Mouse (Mus musculus): ENCODE results near the gene Ttyh1. TPM values are rescaled to one million over a fixed set of nuclear protein-coding genes. Genes with fewer than 3 reads are reported as not detected.

The Ttyh1 gene
- polyA plus RNA-seq, 1 experiment from 2014 or later: 0.38 TPM

GRCm38 (mm10) chr7:4088679-4089078 is 30.5 kb upstream of the Ttyh1 start:
- Histone ChIP-seq H3K9me3 (replicated peaks) (no peaks in the 10 kb centered on the region), H3K4me3 (replicated peaks) (no peak overlapping the region), H3K36me3 (replicated peaks) (no peaks in the 10 kb centered on the region), H3K27ac (replicated peaks) (no peak overlapping the region), H3K4me2 (no peak overlapping the region), H3K9ac (no peak overlapping the region), H3K27me3 (no peaks in the 10 kb centered on the region), H3K4me1 (replicated peaks) (peaks cover 29% of the 10 kb centered on the region)
- 19% methylated on average over 2 of the region's 2 CpGs for WGBS (ENCODE audit: insufficient replicate concordance)
- peak; percentile 67; the same call in 1 of the 2 replicates for ATAC-seq (ENCODE audit: insufficient read depth)

- 25% methylated on average over 8 of the region's 8 CpGs for WGBS (ENCODE audit: insufficient replicate concordance)
- Histone ChIP-seq H3K4me3 (replicated peaks) (no peak overlapping the region), H3K4me1 (replicated peaks) (peaks cover 29% of the 10 kb centered on the region), H3K4me2 (no peak overlapping the region), H3K9ac (no peak overlapping the region), H3K36me3 (replicated peaks) (no peaks in the 10 kb centered on the region), H3K27me3 (no peaks in the 10 kb centered on the region), H3K9me3 (replicated peaks) (no peaks in the 10 kb centered on the region), H3K27ac (replicated peaks) (no peak overlapping the region)
- ATAC-seq (ENCODE audit: insufficient read depth): no peak
These were observed 28.0 kb upstream of the Ttyh1 start for GRCm38 (mm10) chr7:4091170-4091569.

- Histone ChIP-seq H3K9me3 (replicated peaks) (no peaks in the 10 kb centered on the region), H3K36me3 (replicated peaks) (no peaks in the 10 kb centered on the region), H3K4me3 (replicated peaks) (no peak overlapping the region), H3K27me3 (no peaks in the 10 kb centered on the region), H3K4me1 (replicated peaks) (no peaks in the 10 kb centered on the region), H3K4me2 (no peak overlapping the region), H3K9ac (no peak overlapping the region), H3K27ac (replicated peaks) (no peak overlapping the region)
- 58% methylated on average over 2 of the region's 2 CpGs for WGBS (ENCODE audit: insufficient replicate concordance)
- ATAC-seq (ENCODE audit: insufficient read depth): no peak
These were observed 20.9 kb upstream of the Ttyh1 start for GRCm38 (mm10) chr7:4098301-4098700.

- no peaks in the 10 kb centered on the region for H3K4me1 ChIP-seq (replicated peaks)
- WGBS (ENCODE audit: insufficient replicate concordance): 41% methylated on average over 2 of the region's 2 CpGs
- H3K36me3 ChIP-seq (replicated peaks): no peaks in the 10 kb centered on the region
- no peak for ATAC-seq (ENCODE audit: insufficient read depth)
- no peak overlapping the region for H3K4me2 ChIP-seq
- no peak overlapping the region for H3K27ac ChIP-seq (replicated peaks)
- H3K27me3 ChIP-seq: no peaks in the 10 kb centered on the region
- no peak overlapping the region for H3K4me3 ChIP-seq (replicated peaks)
- no peak overlapping the region for H3K9ac ChIP-seq
- no peaks in the 10 kb centered on the region for H3K9me3 ChIP-seq (replicated peaks)
These were observed 20.4 kb upstream of the Ttyh1 start for GRCm38 (mm10) chr7:4098832-4099231.

- Histone ChIP-seq H3K4me1 (replicated peaks) (no peaks in the 10 kb centered on the region), H3K4me3 (replicated peaks) (no peak overlapping the region), H3K4me2 (no peak overlapping the region), H3K36me3 (replicated peaks) (no peaks in the 10 kb centered on the region), H3K9me3 (replicated peaks) (no peaks in the 10 kb centered on the region), H3K27me3 (no peaks in the 10 kb centered on the region), H3K27ac (replicated peaks) (no peak overlapping the region), H3K9ac (no peak overlapping the region)
- no peak for ATAC-seq (ENCODE audit: insufficient read depth)
- WGBS (ENCODE audit: insufficient replicate concordance): 67% methylated on average over 5 of the region's 5 CpGs
These were observed 18.1 kb upstream of the Ttyh1 start for GRCm38 (mm10) chr7:4101144-4101543.

GRCm38 (mm10) chr7:4103411-4103810 is 15.8 kb upstream of the Ttyh1 start:
- Histone ChIP-seq H3K4me3 (replicated peaks) (no peak overlapping the region), H3K9me3 (replicated peaks) (no peaks in the 10 kb centered on the region), H3K4me2 (no peak overlapping the region), H3K27ac (replicated peaks) (no peak overlapping the region), H3K4me1 (replicated peaks) (no peaks in the 10 kb centered on the region), H3K36me3 (replicated peaks) (no peaks in the 10 kb centered on the region), H3K9ac (no peak overlapping the region), H3K27me3 (no peaks in the 10 kb centered on the region)
- ATAC-seq (ENCODE audit: insufficient read depth): no peak
- 8% methylated on average over 4 of the region's 4 CpGs for WGBS (ENCODE audit: insufficient replicate concordance)

- no peak overlapping the region for H3K4me3 ChIP-seq (replicated peaks)
These were observed 7.4 kb upstream of the Ttyh1 start for GRCm38 (mm10) chr7:4111766-4112165.

GRCm38 (mm10) chr7:4117050-4117814 is 2.0 kb upstream of the Ttyh1 start:
- Histone ChIP-seq H3K27ac (replicated peaks) (no peak overlapping the region), H3K27me3 (peaks cover 55% of the 10 kb centered on the region), H3K4me3 (replicated peaks) (no peak overlapping the region), H3K4me2 (no peak overlapping the region), H3K4me1 (replicated peaks) (peaks cover 7% of the 10 kb centered on the region; the same call in 1 of the 2 replicates), H3K36me3 (replicated peaks) (no peaks in the 10 kb centered on the region), H3K9me3 (replicated peaks) (no peaks in the 10 kb centered on the region), H3K9ac (no peak overlapping the region)
- no peak for ATAC-seq (ENCODE audit: insufficient read depth)
- 46% methylated on average over 8 of the region's 8 CpGs for WGBS (ENCODE audit: insufficient replicate concordance)

More at GRCm38 (mm10) chr7:4111766-4112165, 7.4 kb upstream of the Ttyh1 start:
- no peaks in the 10 kb centered on the region for H3K36me3 ChIP-seq (replicated peaks)
- peaks cover 8% of the 10 kb centered on the region; the same call in 1 of the 2 replicates for H3K27me3 ChIP-seq
- no peak overlapping the region for H3K4me2 ChIP-seq
- no peak overlapping the region for H3K27ac ChIP-seq (replicated peaks)
- H3K4me1 ChIP-seq (replicated peaks): no peaks in the 10 kb centered on the region
- H3K9me3 ChIP-seq (replicated peaks): no peaks in the 10 kb centered on the region
- no peak overlapping the region for H3K9ac ChIP-seq
- WGBS (ENCODE audit: insufficient replicate concordance): 34% methylated on average over 3 of the region's 3 CpGs
- no peak for ATAC-seq (ENCODE audit: insufficient read depth)

GRCm38 (mm10) chr7:4119976-4120921 is 1.0 kb downstream of the Ttyh1 start:
- H3K4me1 ChIP-seq (replicated peaks): peaks cover 7% of the 10 kb centered on the region; the same call in 1 of the 2 replicates
- H3K36me3 ChIP-seq (replicated peaks): no peaks in the 10 kb centered on the region
- H3K27ac ChIP-seq (replicated peaks): no peak overlapping the region
- H3K9me3 ChIP-seq (replicated peaks): no peaks in the 10 kb centered on the region
- 18% methylated on average over 19 of the region's 19 CpGs for WGBS (ENCODE audit: insufficient replicate concordance)
- ATAC-seq (ENCODE audit: insufficient read depth): no peak
- H3K4me2 ChIP-seq: no peak overlapping the region
- no peak overlapping the region for H3K4me3 ChIP-seq (replicated peaks)
- peaks cover 61% of the 10 kb centered on the region for H3K27me3 ChIP-seq
- H3K9ac ChIP-seq: no peak overlapping the region

GRCm38 (mm10) chr7:4122076-4122768 is 3.0 kb downstream of the Ttyh1 start:
- no peak overlapping the region for H3K27ac ChIP-seq (replicated peaks)
- no peaks in the 10 kb centered on the region for H3K9me3 ChIP-seq (replicated peaks)
- no peak overlapping the region for H3K4me2 ChIP-seq
- ATAC-seq (ENCODE audit: insufficient read depth): no peak
- H3K27me3 ChIP-seq: peaks cover 55% of the 10 kb centered on the region
- no peak overlapping the region for H3K4me3 ChIP-seq (replicated peaks)
- H3K4me1 ChIP-seq (replicated peaks): peaks cover 7% of the 10 kb centered on the region; the same call in 1 of the 2 replicates
- WGBS (ENCODE audit: insufficient replicate concordance): 40% methylated on average over 11 of the region's 11 CpGs
- no peaks in the 10 kb centered on the region for H3K36me3 ChIP-seq (replicated peaks)
- H3K9ac ChIP-seq: no peak overlapping the region

GRCm38 (mm10) chr7:4122783-4123182 is 3.6 kb downstream of the Ttyh1 start:
- WGBS (ENCODE audit: insufficient replicate concordance): 72% methylated on average over 10 of the region's 10 CpGs
- no peaks in the 10 kb centered on the region for H3K9me3 ChIP-seq (replicated peaks)
- H3K27me3 ChIP-seq: peaks cover 51% of the 10 kb centered on the region
- H3K9ac ChIP-seq: no peak overlapping the region
- no peak overlapping the region for H3K4me3 ChIP-seq (replicated peaks)
- H3K4me1 ChIP-seq (replicated peaks): peaks cover 7% of the 10 kb centered on the region; the same call in 1 of the 2 replicates
- no peaks in the 10 kb centered on the region for H3K36me3 ChIP-seq (replicated peaks)
- H3K27ac ChIP-seq (replicated peaks): no peak overlapping the region
- no peak overlapping the region for H3K4me2 ChIP-seq
- no peak for ATAC-seq (ENCODE audit: insufficient read depth)
